Mouse (Mus musculus) lung, embryonic 15.5 days (tissue): ENCODE results near the gene Gm20824. TPM values are rescaled to one million over a fixed set of nuclear protein-coding genes. Genes with fewer than 3 reads are reported as not detected.
"Not testable (repeated sequence)": the region's sequence is repeated elsewhere in the genome, so short reads cannot be mapped to it uniquely, and the experiment has no call there.

ENCODE experiments used
- ATAC-seq: fragments of 200-750 bp; cut with Nextera tagmentation; 2 replicates; pipeline ENCODE4 v1.8.0; 2017; ENCODE audit warnings: moderate number of reproducible peaks, borderline replicate concordance; ENCODE audit not compliant: low FRiP score, low TSS enrichment; ENCODE audit errors: extremely low read depth
- H3K27ac ChIP-seq: fragments of 300-500 bp; sonication (generic); 2 replicates; pipeline ENCODE4 v1.5.1; 2015; ENCODE audit warnings: moderate library complexity, mild to moderate bottlenecking, inconsistent platforms
- H3K27me3 ChIP-seq: fragments of 300-500 bp; sonication (generic); 2 replicates; pipeline ENCODE4 v1.6.1; 2015; ENCODE audit warnings: inconsistent platforms
- H3K36me3 ChIP-seq: fragments of 300-500 bp; sonication (generic); 2 replicates; pipeline ENCODE4 v1.6.1; 2015; ENCODE audit warnings: inconsistent platforms
- H3K4me1 ChIP-seq: fragments of 300-500 bp; sonication (generic); 2 replicates; pipeline ENCODE4 v1.6.1; 2015; ENCODE audit warnings: inconsistent platforms
- H3K4me2 ChIP-seq: fragments of 300-500 bp; sonication (generic); 2 replicates; pipeline ENCODE4 v1.6.1; 2015; ENCODE audit warnings: inconsistent platforms, mild to moderate bottlenecking, moderate library complexity
- H3K4me3 ChIP-seq: fragments of 300-500 bp; sonication (generic); 2 replicates; pipeline ENCODE4 v1.5.1; 2015; ENCODE audit warnings: mild to moderate bottlenecking, inconsistent platforms
- H3K9ac ChIP-seq: fragments of 300-500 bp; sonication (generic); 2 replicates; pipeline ENCODE4 v1.6.1; 2015; ENCODE audit warnings: inconsistent platforms
- H3K9me3 ChIP-seq: fragments of 300-500 bp; sonication (generic); 2 replicates; pipeline ENCODE4 v1.6.1; 2016; ENCODE audit warnings: inconsistent platforms
- WGBS: fragments of 180-500 bp; shearing (Covaris S2); methylation state at CpG from one replicate; pipeline ENCODE4 v1.1.7; 2015; 5-methylcytosine and 5-hydroxymethylcytosine counted together
- polyA plus RNA-seq: library from polyadenylated mRNA; unstranded; fragments of >200 nt; fragmentation: Nextera tagmentation; extraction: Ambion mirVana; gene quantifications from 2 replicates; pipeline ENCODE4 v1.2.1, GENCODE M21; 2015

Gm20824 gene
- polyA plus RNA-seq, result not detected in 2 replicates

- H3K9ac ChIP-seq, H3K27me3 ChIP-seq, H3K4me3 ChIP-seq, H3K27ac ChIP-seq, H3K9me3 ChIP-seq, H3K36me3 ChIP-seq, ATAC-seq, H3K4me1 ChIP-seq, H3K4me2 ChIP-seq: not testable (repeated sequence)
- no CpG with 5 or more reads among the region's 6 CpGs for WGBS
Observed at GRCm38 (mm10) chrY:8257607-8258006, at the start of gene Gm20824. Gm20824 (plus strand) TSS chrY:8257907.

Other genes with a start within 250 kb of the Gm20824 start
- not detected in 2 replicates for gene Gm20825, start 186.4 kb upstream of the Gm20824 start, polyA plus RNA-seq